Mouse (Mus musculus) splenic B cell, adult 2 months (primary cell): ENCODE results near the gene Nfatc3.

Source experiments
- DNase-seq: peaks from one replicate; pipeline ENCODE4 v3.0.0-alpha.2; 2011; ENCODE audit warnings: low read depth, low spot score
- H3K27me3 ChIP-seq: 2 replicates; pipeline ENCODE4 v1.6.1; 2012; ENCODE audit warnings: mild to moderate bottlenecking, low read length, moderate library complexity, mixed read lengths; ENCODE audit not compliant: control insufficient read depth, poor library complexity, insufficient read depth, severe bottlenecking
- H3K36me3 ChIP-seq: 2 replicates; pipeline ENCODE4 v1.6.1; 2012; ENCODE audit warnings: mild to moderate bottlenecking, low read length, moderate library complexity, mixed read lengths; ENCODE audit not compliant: control insufficient read depth, poor library complexity, insufficient read depth, severe bottlenecking

The Nfatc3 gene

GRCm38 (mm10) chr8:106152876-106153275 is 94.2 kb downstream of the Nfatc3 start:
- peaks cover 3% of the 10 kb centered on the region; the same call in 1 of the 2 replicates for H3K36me3 ChIP-seq
- no peaks in the 10 kb centered on the region for H3K27me3 ChIP-seq
- DNase-seq, result no peak

GRCm38 (mm10) chr8:106157419-106157818 is 98.8 kb downstream of the Nfatc3 start:
- DNase-seq, result no peak
- H3K36me3 ChIP-seq, result peaks cover 6% of the 10 kb centered on the region; the same call in 1 of the 2 replicates
- H3K27me3 ChIP-seq, result no peaks in the 10 kb centered on the region

DNA sequence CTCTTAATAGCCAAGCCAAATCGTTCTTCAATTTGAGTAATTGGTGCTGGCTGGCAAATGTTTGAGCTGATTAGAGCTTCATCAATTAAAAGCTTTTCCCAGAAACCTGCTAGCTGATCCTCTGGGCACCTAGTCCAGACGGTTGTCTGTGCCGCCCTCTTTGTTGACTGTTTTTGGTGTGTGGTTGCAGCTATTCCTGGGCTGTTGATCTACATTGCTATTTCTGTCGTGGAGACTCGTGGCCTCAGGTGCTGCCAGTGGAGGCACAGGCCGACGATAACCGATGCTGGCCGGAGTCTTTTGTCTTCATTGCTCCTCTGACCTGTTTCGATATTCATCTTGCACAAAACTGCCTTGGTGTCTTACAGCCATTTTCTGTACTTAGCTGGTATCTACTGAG is 99.7 kb downstream of the Nfatc3 start:
- Histone ChIP-seq H3K27me3 (no peaks in the 10 kb centered on the region), H3K36me3 (peaks cover 8% of the 10 kb centered on the region; the same call in 1 of the 2 replicates)
- no peak for DNase-seq

- no peak for DNase-seq
- Histone ChIP-seq H3K27me3 (no peaks in the 10 kb centered on the region), H3K36me3 (peaks cover 9% of the 10 kb centered on the region; the same call in 1 of the 2 replicates)
Observed at GRCm38 (mm10) chr8:106159876-106160275, 101.2 kb downstream of the Nfatc3 start.

DNA sequence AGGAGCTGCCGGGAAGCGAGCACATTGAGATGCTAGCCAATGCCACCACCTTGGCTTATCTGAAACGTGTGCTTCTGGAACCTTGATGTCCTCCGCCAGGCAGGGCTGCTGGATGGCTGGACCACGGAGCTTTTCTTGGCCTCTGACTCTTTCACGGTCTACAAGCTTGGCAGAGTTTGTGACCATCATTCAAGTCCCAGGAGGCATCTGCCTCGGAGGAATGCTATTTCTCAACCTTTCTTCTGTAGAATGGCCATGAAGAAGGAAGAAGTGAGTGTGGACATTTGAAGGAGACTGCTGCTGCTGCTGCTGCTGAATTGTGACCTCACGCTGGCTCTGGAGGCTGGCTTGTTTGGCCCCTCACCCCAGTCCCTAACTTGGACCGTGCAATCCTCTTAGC is 104.6 kb downstream of the Nfatc3 start:
- peaks cover 8% of the 10 kb centered on the region; the same call in 1 of the 2 replicates for H3K36me3 ChIP-seq
- H3K27me3 ChIP-seq, result no peaks in the 10 kb centered on the region
- no peak for DNase-seq

DNA sequence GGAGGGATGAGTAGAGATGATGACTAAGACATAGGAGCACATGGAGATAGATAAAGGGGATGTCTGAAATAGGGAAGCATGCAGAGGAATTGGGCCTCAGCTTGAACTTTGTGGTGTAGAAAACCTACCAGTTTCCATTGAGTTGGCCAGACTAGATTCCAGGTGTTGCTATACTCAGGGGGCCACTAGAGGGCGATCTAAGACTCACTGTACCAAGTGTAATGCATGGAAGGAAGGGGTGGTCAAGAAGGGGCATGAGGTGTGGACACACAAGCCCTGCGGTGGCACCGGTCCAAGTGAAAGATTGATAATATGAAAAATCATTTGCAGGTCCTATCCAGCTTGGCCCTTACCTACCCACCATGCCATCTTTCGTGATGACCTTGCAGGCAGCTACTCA is 106.8 kb downstream of the Nfatc3 start:
- Histone ChIP-seq H3K27me3 (no peaks in the 10 kb centered on the region), H3K36me3 (peaks cover 8% of the 10 kb centered on the region; the same call in 1 of the 2 replicates)
- peak; percentile 83 for DNase-seq

DNA sequence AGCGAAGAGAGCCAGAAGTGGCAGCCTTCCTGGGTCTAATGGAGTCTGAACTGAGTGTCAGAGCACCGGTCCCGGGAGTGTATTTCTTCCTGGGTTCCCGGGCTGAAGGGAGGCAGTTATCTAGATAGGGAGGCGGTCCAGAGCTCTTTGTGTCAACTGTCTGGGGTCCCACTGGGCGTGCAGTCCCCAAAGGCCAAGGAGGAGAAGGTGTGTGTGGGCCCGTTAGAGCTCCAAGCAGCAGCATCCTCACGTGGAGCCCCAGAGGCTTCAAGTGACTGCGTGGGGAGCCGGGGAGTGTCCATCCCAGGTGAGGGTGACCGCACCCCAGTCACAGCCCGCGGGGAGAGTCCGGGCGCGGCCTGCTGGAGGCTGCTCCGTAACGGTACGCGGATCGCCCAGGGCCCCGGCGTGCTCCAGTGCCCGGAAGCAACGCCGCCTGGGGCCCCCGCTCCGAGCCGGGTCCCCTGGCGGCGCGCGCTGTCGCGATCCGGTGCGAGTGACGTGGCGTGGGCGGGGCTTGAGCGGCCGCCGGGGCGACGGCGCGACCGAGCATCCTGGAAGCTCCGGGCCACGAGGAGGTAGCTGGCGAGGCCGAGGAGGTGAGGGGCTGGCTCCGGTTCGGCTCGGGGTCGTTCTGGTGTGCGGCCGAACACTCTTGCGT is 109.8 kb downstream of the Nfatc3 start, which contains the start of gene Slc7a6:
Slc7a6 (plus strand) TSS at position 502 of the 661 bp plus-strand sequence.
- peak; percentile 91 for DNase-seq
- Histone ChIP-seq H3K36me3 (peaks cover 3% of the 10 kb centered on the region; the same call in 1 of the 2 replicates), H3K27me3 (no peaks in the 10 kb centered on the region)

DNA sequence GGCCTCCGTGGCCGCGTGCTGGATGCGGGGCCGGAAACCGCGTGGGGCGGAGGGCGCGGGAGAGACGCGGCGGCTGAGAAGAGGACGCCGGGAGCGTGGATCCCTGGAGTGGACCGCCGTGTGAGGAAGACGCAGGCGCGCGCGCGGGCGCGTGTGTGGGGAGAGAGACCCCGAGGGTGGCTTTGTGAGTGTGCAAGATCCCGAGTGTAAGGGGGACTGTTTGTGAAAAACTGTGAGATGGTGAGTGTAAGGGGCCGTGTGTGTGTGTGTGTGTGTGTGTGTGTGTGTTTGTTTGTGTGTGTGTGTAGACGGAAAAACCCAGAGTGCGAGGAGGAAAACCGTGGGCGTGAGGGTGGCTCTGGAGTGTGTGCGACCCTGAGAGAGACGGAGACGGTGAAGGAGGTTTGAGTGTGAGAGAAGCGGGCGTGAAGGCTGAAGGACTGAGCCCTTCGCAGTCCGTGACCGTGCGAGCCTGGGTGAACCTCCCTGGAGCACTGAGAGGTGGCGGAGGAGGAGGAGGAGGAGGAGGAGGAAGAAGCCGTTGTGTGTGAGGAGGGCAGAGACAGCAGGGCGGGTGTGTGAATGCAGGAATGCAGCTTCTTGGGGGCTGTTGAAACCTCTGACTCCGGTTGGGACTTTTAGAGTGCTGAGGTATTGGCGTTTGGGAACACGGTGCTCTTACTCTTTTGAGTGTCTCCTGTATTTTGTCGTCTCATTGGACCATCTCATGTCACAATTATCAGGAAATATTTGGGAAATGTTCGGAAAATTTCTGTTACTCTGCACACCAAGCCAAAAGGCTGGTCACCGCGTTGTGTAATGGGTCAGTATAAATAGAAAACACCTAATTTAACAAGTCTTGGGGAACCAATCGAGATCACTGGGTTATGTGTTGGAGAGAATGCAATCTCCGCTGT is 110.6 kb downstream of the Nfatc3 start:
- peak; percentile 57 for DNase-seq
- H3K36me3 ChIP-seq, result no peaks in the 10 kb centered on the region
- H3K27me3 ChIP-seq, result no peaks in the 10 kb centered on the region

GRCm38 (mm10) chr8:106169934-106170480 is 111.4 kb downstream of the Nfatc3 start:
- no peak for DNase-seq
- Histone ChIP-seq H3K27me3 (no peaks in the 10 kb centered on the region), H3K36me3 (no peaks in the 10 kb centered on the region)

- Histone ChIP-seq H3K36me3 (no peaks in the 10 kb centered on the region), H3K27me3 (no peaks in the 10 kb centered on the region)
- no peak for DNase-seq
Observed at GRCm38 (mm10) chr8:106173566-106173965, 114.9 kb downstream of the Nfatc3 start.

GRCm38 (mm10) chr8:106176891-106177290 is 118.3 kb downstream of the Nfatc3 start:
- no peaks in the 10 kb centered on the region for H3K36me3 ChIP-seq
- no peaks in the 10 kb centered on the region for H3K27me3 ChIP-seq
- DNase-seq, result no peak

DNA sequence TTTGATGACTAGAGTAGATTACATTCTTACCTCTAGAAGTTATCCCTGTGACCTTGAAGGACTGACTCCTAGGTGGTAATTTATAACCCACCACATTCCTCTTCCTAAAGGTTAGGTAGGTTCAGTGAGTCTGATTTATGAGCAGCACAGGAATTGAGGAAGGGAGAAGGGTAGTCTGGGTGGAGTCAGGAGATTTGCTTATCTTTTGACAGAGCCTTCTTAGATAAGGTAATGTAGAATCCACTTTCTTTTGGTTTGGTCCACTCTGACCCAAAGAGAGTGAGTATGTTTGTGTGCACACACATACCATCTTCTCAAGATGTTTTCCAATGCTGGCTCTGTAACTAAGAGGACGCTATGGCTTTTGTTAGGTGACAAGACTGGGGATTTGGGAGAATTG is 119.0 kb downstream of the Nfatc3 start:
- no peak for DNase-seq
- Histone ChIP-seq H3K36me3 (no peaks in the 10 kb centered on the region), H3K27me3 (no peaks in the 10 kb centered on the region)

DNA sequence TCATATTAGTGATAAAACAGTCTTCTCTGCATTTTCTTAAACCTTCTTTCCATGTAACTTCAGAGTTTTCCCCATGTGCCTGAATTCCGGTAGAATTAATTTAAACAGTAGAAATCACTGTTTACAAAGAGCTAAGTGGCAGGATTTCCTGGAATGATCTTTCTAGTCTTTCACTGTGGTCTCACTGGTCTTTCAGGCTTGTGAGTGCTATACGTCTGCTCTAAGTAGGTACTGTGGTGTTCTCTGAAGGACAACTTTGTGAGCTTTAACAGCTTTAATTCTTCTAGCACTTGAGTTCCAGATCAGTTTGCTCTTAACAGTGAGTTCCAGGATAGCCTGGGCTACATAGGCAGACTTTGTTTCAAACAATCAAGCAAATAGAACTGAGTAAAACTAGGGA is 119.8 kb downstream of the Nfatc3 start:
- Histone ChIP-seq H3K36me3 (no peaks in the 10 kb centered on the region), H3K27me3 (no peaks in the 10 kb centered on the region)
- DNase-seq, result no peak
